Mouse (Mus musculus) gastrocnemius, adult 18-20 months (tissue): ENCODE results near the gene Sgpl1. TPM values are rescaled to one million over a fixed set of nuclear protein-coding genes. Genes with fewer than 3 reads are reported as not detected.
A peak's percentile ranks its signal among the peaks of the same experiment; 100 is the strongest.
"Not testable (repeated sequence)": the region's sequence is repeated elsewhere in the genome, so short reads cannot be mapped to it uniquely, and the experiment has no call there.

Source experiments
- DNase-seq: peaks from one replicate; pipeline ENCODE4 v3.0.0; 2021; ENCODE audit warnings: low spot score
- total RNA-seq, 2 experiments: library from RNA; stranded (reverse); gene quantifications; 2 replicates each; pipeline ENCODE4 v1.2.3; 2021

Gene Sgpl1
- total RNA-seq, 2 experiments from 2014 or later: 5.8 to 6.1 TPM

- DNase-seq: no peak
These were observed 8.9 kb upstream of the Sgpl1 start for GRCm38 (mm10) chr10:61156453-61156852.

GRCm38 (mm10) chr10:61155611-61156010, 8.1 kb upstream of the Sgpl1 start:
- DNase-seq: no peak

GRCm38 (mm10) chr10:61152131-61152530, 4.6 kb upstream of the Sgpl1 start:
- DNase-seq: no peak

- no peak for DNase-seq
These were observed 3.1 kb upstream of the Sgpl1 start for GRCm38 (mm10) chr10:61150616-61151015.

GRCm38 (mm10) chr10:61149476-61149875, 2.0 kb upstream of the Sgpl1 start:
- no peak for DNase-seq

- no peak for DNase-seq
These were observed 721 bp downstream of the Sgpl1 start for GRCm38 (mm10) chr10:61146807-61147156.

GRCm38 (mm10) chr10:61146119-61146806, 1.2 kb downstream of the Sgpl1 start:
- peak; percentile 22 for DNase-seq

- DNase-seq: no peak
These were observed 1.8 kb downstream of the Sgpl1 start for GRCm38 (mm10) chr10:61145766-61146118.

- DNase-seq: no peak
These were observed 4.2 kb downstream of the Sgpl1 start for GRCm38 (mm10) chr10:61143343-61143742.

GRCm38 (mm10) chr10:61137567-61137966, 9.9 kb downstream of the Sgpl1 start:
- no peak for DNase-seq

- no peak for DNase-seq
These were observed 12.2 kb downstream of the Sgpl1 start for GRCm38 (mm10) chr10:61135226-61135839.

GRCm38 (mm10) chr10:61134041-61134440, 13.5 kb downstream of the Sgpl1 start:
- DNase-seq: no peak

GRCm38 (mm10) chr10:61130959-61131358, 16.5 kb downstream of the Sgpl1 start:
- no peak for DNase-seq

GRCm38 (mm10) chr10:61128701-61129365, 18.7 kb downstream of the Sgpl1 start:
- no peak for DNase-seq

- DNase-seq: no peak
These were observed 23.0 kb downstream of the Sgpl1 start for GRCm38 (mm10) chr10:61124462-61124861.

GRCm38 (mm10) chr10:61123276-61123913, 24.1 kb downstream of the Sgpl1 start:
- DNase-seq: no peak

GRCm38 (mm10) chr10:61121732-61122131, 25.8 kb downstream of the Sgpl1 start:
- not testable (repeated sequence) for DNase-seq

- DNase-seq: no peak
These were observed 33.2 kb downstream of the Sgpl1 start for GRCm38 (mm10) chr10:61114246-61114720.

GRCm38 (mm10) chr10:61103564-61104114, 43.9 kb downstream of the Sgpl1 start:
- no peak for DNase-seq

- DNase-seq: no peak
These were observed 55.6 kb downstream of the Sgpl1 start for GRCm38 (mm10) chr10:61091866-61092265.

- no peak for DNase-seq
These were observed 58.0 kb downstream of the Sgpl1 start, which contains the start of gene Pcbd1 for GRCm38 (mm10) chr10:61089170-61090142. Gene Pcbd1, plus strand, starts transcription at chr10:61089331.
